Mouse (Mus musculus) frontal cortex, adult 2 months (tissue): ENCODE measurements around the gene Emid1. TPM values are rescaled to one million over a fixed set of nuclear protein-coding genes. Genes with fewer than 3 reads are reported as not detected.

ENCODE experiments used
- DNase-seq, 2 experiments: peaks; one replicate each; pipeline ENCODE4 v3.0.0; 2022; ENCODE audit warnings: low spot score in 1 of 2; ENCODE audit errors: extremely low spot score in 1 of 2
- polyA plus RNA-seq: library from polyadenylated mRNA; depleted of rRNA; stranded (reverse); fragments of >200 nt; gene quantifications from 2 replicates; pipeline ENCODE4 v1.2.3, GENCODE M21; 2012

The Emid1 gene
- polyA plus RNA-seq, 1 experiment: 21.7 TPM

GRCm38 (mm10) chr11:5163421-5163820 is 11.4 kb upstream of the Emid1 start:
- DNase-seq: no peak

GRCm38 (mm10) chr11:5160722-5161485 is 8.8 kb upstream of the Emid1 start:
- peak in 1 of 2 experiments; percentile 59 for DNase-seq

GRCm38 (mm10) chr11:5158056-5158455 is 6.0 kb upstream of the Emid1 start:
- DNase-seq: no peak

GRCm38 (mm10) chr11:5154961-5155805 is 3.1 kb upstream of the Emid1 start:
- no peak for DNase-seq

- DNase-seq: no peak
Measured at GRCm38 (mm10) chr11:5151247-5151630, 818 bp downstream of the Emid1 start.

- no peak for DNase-seq
Measured at GRCm38 (mm10) chr11:5150416-5151246, 1.4 kb downstream of the Emid1 start.

GRCm38 (mm10) chr11:5149955-5150354 is 2.1 kb downstream of the Emid1 start:
- DNase-seq: no peak

- no peak for DNase-seq
Measured at GRCm38 (mm10) chr11:5149249-5149648, 2.8 kb downstream of the Emid1 start.

- no peak for DNase-seq
Measured at GRCm38 (mm10) chr11:5145600-5145999, 6.5 kb downstream of the Emid1 start.

GRCm38 (mm10) chr11:5141965-5142364 is 10.1 kb downstream of the Emid1 start:
- DNase-seq: no peak

GRCm38 (mm10) chr11:5141252-5141651 is 10.8 kb downstream of the Emid1 start:
- DNase-seq: no peak

- DNase-seq: peak in 1 of 2 experiments; percentile 48
Measured at GRCm38 (mm10) chr11:5140619-5141018, 11.4 kb downstream of the Emid1 start.

- DNase-seq: no peak
Measured at GRCm38 (mm10) chr11:5139372-5139771, 12.7 kb downstream of the Emid1 start.

- no peak for DNase-seq
Measured at GRCm38 (mm10) chr11:5138642-5139041, 13.4 kb downstream of the Emid1 start.

GRCm38 (mm10) chr11:5135914-5136313 is 16.1 kb downstream of the Emid1 start:
- no peak for DNase-seq

- no peak for DNase-seq
Measured at GRCm38 (mm10) chr11:5132751-5133150, 19.3 kb downstream of the Emid1 start.

- no peak for DNase-seq
Measured at GRCm38 (mm10) chr11:5130111-5130665, 21.9 kb downstream of the Emid1 start.

GRCm38 (mm10) chr11:5129035-5129480 is 23.0 kb downstream of the Emid1 start:
- no peak for DNase-seq

GRCm38 (mm10) chr11:5125713-5126112 is 26.3 kb downstream of the Emid1 start:
- DNase-seq: no peak

GRCm38 (mm10) chr11:5114931-5115581 is 37.0 kb downstream of the Emid1 start:
- peak; percentile 74 to 96 for DNase-seq
